Mouse (Mus musculus) neural tube, embryonic 11.5 days (tissue): Measurements from ENCODE around the gene Krt10. TPM values are rescaled to one million over a fixed set of nuclear protein-coding genes. Genes with fewer than 3 reads are reported as not detected.

Experiments used
- ATAC-seq: fragments of 200-750 bp; cut with Nextera tagmentation; 2 replicates; pipeline ENCODE4 v1.8.0; 2017; ENCODE audit warnings: moderate number of reproducible peaks, mild to moderate bottlenecking, moderate TSS enrichment, moderate library complexity; ENCODE audit not compliant: insufficient read depth, low FRiP score, low TSS enrichment
- DNase-seq: peaks from one replicate; pipeline ENCODE4 v3.0.0-alpha.2; 2015; ENCODE audit warnings: low spot score
- H3K27ac ChIP-seq: fragments of 300-500 bp; sonication (generic); 2 replicates; pipeline ENCODE4 v1.5.1; 2014; ENCODE audit warnings: low read depth, mild to moderate bottlenecking, low read length
- H3K27me3 ChIP-seq: fragments of 300-500 bp; sonication (generic); 2 replicates; pipeline ENCODE4 v1.6.1; 2014; ENCODE audit warnings: mild to moderate bottlenecking, low read length, mixed read lengths; ENCODE audit not compliant: control insufficient read depth, insufficient read depth
- H3K36me3 ChIP-seq: fragments of 300-500 bp; sonication (generic); 2 replicates; pipeline ENCODE4 v1.6.1; 2014; ENCODE audit warnings: mild to moderate bottlenecking, low read length, moderate library complexity, mixed read lengths; ENCODE audit not compliant: control insufficient read depth, insufficient read depth
- H3K4me1 ChIP-seq: fragments of 300-500 bp; sonication (generic); 2 replicates; pipeline ENCODE4 v1.6.1; 2014; ENCODE audit warnings: low read length, mixed read lengths; ENCODE audit not compliant: control insufficient read depth, insufficient read depth
- H3K4me2 ChIP-seq: fragments of 300-500 bp; sonication (generic); 2 replicates; pipeline ENCODE4 v1.6.1; 2014; ENCODE audit warnings: low read depth, mild to moderate bottlenecking, moderate library complexity
- H3K4me3 ChIP-seq: fragments of 300-500 bp; sonication (generic); 2 replicates; pipeline ENCODE4 v1.5.1; 2014; ENCODE audit warnings: low read depth, low read length
- H3K9ac ChIP-seq: fragments of 300-500 bp; sonication (generic); 2 replicates; pipeline ENCODE4 v1.6.1; 2014; ENCODE audit warnings: mild to moderate bottlenecking, low read length
- H3K9me3 ChIP-seq: fragments of 300-500 bp; sonication (generic); 2 replicates; pipeline ENCODE4 v1.6.1; 2016; ENCODE audit warnings: low read length; ENCODE audit not compliant: control insufficient read depth
- WGBS: fragments of 180-500 bp; shearing (Covaris S2); extraction: QIAGEN DNeasy Blood & Tissue Kit; methylation state at CpG from one replicate; pipeline ENCODE4 v1.1.7; 2014; 5-methylcytosine and 5-hydroxymethylcytosine counted together
- polyA plus RNA-seq: library from polyadenylated mRNA; unstranded; fragments of >200 nt; fragmentation: Nextera tagmentation; extraction: Ambion mirVana; gene quantifications from 2 replicates; pipeline ENCODE4 v1.2.1, GENCODE M21; 2014

The Krt10 gene
- 22.4 and 23.5 TPM in 2 replicates for polyA plus RNA-seq

DNA sequence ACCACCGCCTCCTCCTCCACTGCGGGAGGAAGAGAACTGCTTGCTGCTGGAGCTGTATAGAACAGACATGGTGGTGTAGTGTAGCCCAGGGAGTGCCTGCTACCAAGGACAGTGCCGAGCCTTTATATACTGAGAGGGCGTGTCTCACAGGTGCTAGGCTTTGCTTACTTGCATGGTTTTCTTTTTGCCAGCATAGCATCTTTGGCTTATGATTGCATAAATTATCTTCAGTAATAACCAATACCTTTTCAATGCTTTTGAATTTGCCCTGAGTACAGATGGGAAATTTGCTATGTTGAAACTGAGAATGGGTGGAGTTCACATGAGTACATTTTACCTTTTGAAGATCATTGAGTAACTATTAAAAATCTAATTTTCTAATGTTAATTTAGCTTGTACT, at the start of gene Krt10:
Krt10 (minus strand) TSS at position 101 of the 400 bp plus-strand sequence.
- Histone ChIP-seq H3K4me3 (no peak within 1 kb of the TSS), H3K27me3 (no peaks in the 10 kb centered on the region), H3K4me1 (peaks cover 6% of the 10 kb centered on the region; the same call in 1 of the 2 replicates), H3K36me3 (no peaks in the 10 kb centered on the region), H3K9me3 (no peaks in the 10 kb centered on the region), H3K9ac (no peak within 1 kb of the TSS), H3K4me2 (no peak within 1 kb of the TSS), H3K27ac (no peak within 1 kb of the TSS)
- DNase-seq (no peak), ATAC-seq (no peak)
- WGBS, result 84% methylated on average over 4 of the region's 4 CpGs

DNA sequence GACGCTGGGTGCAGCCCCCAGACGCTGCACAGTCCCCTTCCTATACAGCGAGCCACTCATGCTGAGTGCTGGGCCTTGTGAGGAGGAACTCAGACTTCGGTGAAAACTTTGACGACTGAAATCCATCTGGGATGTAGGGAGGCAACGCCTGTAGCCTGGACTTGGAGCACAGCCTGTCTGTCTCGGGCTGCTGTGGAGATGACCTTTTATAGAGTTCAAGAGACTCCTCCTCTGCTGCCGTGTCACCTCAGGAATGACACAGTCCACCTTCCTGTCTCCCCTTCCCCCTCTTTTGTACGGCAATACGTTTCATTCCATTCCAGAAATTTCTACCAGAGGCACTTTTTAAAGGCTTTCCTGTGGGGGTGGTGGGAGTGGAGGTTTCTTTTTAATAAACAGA, 48.8 kb upstream of the Krt10 start, which contains the start of gene Krt20:
Krt20 (minus strand) TSS at position 179 of the 400 bp plus-strand sequence.
- no peaks in the 10 kb centered on the region for H3K9me3 ChIP-seq
- no peaks in the 10 kb centered on the region for H3K4me1 ChIP-seq
- no peaks in the 10 kb centered on the region for H3K27me3 ChIP-seq
- no peak for DNase-seq
- H3K27ac ChIP-seq, result no peak within 1 kb of the TSS
- no peak within 1 kb of the TSS for H3K4me2 ChIP-seq
- no peak within 1 kb of the TSS for H3K4me3 ChIP-seq
- ATAC-seq, result no peak
- WGBS, result 58% methylated on average over 10 of the region's 10 CpGs
- no peak within 1 kb of the TSS for H3K9ac ChIP-seq
- H3K36me3 ChIP-seq, result no peaks in the 10 kb centered on the region

DNA sequence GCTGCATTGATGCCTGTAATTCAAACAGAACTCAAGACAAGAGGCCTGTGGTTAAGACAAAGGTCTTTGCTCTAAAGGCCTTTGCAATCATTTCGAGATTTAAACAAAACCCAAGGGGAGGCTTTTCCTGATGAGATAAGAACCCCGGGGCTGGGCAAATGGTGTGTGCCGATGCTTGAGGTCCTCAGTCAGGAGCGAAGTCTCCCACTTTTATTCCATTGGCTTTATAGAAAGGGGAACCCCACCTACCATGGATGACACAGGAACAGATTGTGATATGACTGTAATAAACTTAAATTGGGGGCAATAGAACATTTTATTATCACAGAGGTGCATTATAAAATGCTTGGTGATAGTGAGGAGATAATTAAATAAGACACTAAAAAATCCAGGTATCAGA, 47.5 kb upstream of the Krt10 start:
- Histone ChIP-seq H3K27me3 (no peaks in the 10 kb centered on the region), H3K36me3 (no peaks in the 10 kb centered on the region), H3K4me1 (no peaks in the 10 kb centered on the region), H3K9me3 (no peaks in the 10 kb centered on the region), H3K9ac (no peak overlapping the region), H3K4me2 (no peak overlapping the region), H3K4me3 (no peak overlapping the region), H3K27ac (no peak overlapping the region)
- 81% methylated on average over 4 of the region's 4 CpGs for WGBS
- ATAC-seq (no peak), DNase-seq (no peak)

DNA sequence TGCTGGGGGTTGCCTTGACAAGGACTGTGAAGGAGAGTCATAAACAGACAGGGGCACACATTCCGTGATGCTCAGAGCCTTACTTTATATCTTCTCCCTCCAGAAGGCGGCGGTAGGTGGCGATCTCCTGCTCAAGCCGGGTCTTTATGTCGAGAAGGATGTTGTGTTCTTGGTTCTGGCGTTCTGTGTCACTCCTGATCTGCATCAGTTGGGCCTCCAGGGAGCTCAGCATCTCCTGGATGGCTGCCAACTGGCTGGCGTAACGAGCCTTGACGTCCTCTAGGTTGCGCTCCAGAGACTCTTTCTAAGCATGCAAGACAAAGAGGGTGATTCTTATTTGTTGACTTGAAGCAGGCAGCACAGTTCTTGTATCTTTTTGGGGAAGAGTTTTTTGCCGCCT, 41.5 kb upstream of the Krt10 start:
- Histone ChIP-seq H3K27me3 (no peaks in the 10 kb centered on the region), H3K4me2 (no peak overlapping the region), H3K9me3 (no peaks in the 10 kb centered on the region), H3K36me3 (no peaks in the 10 kb centered on the region), H3K27ac (no peak overlapping the region), H3K4me1 (no peaks in the 10 kb centered on the region), H3K9ac (no peak overlapping the region), H3K4me3 (no peak overlapping the region)
- ATAC-seq (no peak), DNase-seq (peak; percentile 54)
- WGBS, result 60% methylated on average over 12 of the region's 12 CpGs

DNA sequence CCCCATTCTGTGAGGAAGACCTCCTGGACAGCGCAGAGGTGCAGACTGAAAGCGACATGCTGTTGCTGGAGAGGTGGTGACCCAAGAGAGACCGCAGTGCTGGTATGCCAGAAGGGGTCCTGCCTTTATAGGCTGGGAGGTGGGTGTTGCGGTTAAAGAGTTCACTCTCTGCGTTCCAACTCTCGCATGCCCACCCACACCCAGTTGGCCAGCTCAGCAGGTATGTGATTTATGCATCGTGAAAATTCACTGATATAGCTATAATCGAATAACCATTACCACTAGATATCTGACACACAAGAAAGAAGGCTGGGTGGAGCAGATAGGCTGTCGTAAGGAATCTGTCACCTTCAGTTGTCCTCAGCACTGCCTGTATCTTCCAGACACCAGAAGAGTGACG, 33.0 kb upstream of the Krt10 start, which contains the start of gene Krt12:
Krt12 (minus strand) TSS at position 101 of the 400 bp plus-strand sequence.
- no peaks in the 10 kb centered on the region for H3K36me3 ChIP-seq
- H3K27ac ChIP-seq, result no peak within 1 kb of the TSS
- H3K9me3 ChIP-seq, result no peaks in the 10 kb centered on the region
- no peak for DNase-seq
- H3K9ac ChIP-seq, result no peak within 1 kb of the TSS
- H3K27me3 ChIP-seq, result no peaks in the 10 kb centered on the region
- H3K4me3 ChIP-seq, result no peak within 1 kb of the TSS
- no peak within 1 kb of the TSS for H3K4me2 ChIP-seq
- WGBS, result 86% methylated on average over 10 of the region's 10 CpGs
- no peak for ATAC-seq
- H3K4me1 ChIP-seq, result no peaks in the 10 kb centered on the region

DNA sequence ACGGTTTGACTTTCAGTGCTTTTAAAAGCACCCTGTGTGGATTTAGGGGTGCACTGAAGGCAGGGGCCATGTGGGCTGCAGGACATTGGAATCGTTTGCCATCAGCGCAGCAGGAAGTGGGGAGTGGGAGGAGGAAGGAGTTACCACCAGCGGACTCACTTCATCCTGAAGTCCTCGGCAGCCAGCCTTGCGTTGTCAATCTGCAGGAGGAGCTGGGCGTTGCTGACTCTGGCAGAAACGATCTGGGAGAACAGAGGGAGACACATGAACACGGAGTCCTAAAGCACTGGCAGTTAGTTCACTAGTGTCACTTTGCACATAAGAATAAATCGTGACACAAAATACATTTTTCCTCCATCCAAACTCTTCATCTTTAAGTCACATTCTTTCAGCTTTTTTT, 31.4 kb upstream of the Krt10 start:
- Histone ChIP-seq H3K4me2 (no peak overlapping the region), H3K27me3 (no peaks in the 10 kb centered on the region), H3K4me3 (no peak overlapping the region), H3K9me3 (no peaks in the 10 kb centered on the region), H3K4me1 (no peaks in the 10 kb centered on the region), H3K9ac (no peak overlapping the region), H3K27ac (no peak overlapping the region), H3K36me3 (no peaks in the 10 kb centered on the region)
- no peak for ATAC-seq
- DNase-seq, result no peak
- 58% methylated on average over 10 of the region's 10 CpGs for WGBS

DNA sequence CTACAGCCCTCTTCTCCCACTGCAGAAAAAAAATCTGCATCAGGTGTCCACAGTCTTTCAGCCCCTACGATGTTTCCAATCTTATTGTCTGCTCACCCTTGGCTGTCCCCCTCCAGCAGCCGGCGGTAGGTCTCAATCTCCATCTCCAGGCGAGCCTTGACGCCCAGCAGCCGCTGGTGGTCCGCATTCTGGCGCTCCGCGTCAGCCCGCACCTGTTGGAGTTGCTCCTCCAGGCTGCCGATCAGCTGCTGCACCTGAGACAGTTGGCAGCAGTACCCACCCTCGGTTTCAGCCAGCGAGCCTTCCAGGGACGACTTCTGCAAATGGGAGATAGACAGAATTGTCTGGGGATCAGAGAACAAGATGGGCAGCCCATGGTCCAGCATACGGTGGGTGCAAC, 28.7 kb upstream of the Krt10 start:
- DNase-seq (no peak), ATAC-seq (no peak)
- H3K9me3 ChIP-seq, result no peaks in the 10 kb centered on the region
- no peak overlapping the region for H3K4me2 ChIP-seq
- H3K4me3 ChIP-seq, result no peak overlapping the region
- WGBS, result 74% methylated on average over 16 of the region's 16 CpGs
- H3K4me1 ChIP-seq, result no peaks in the 10 kb centered on the region
- H3K36me3 ChIP-seq, result no peaks in the 10 kb centered on the region
- H3K27me3 ChIP-seq, result no peaks in the 10 kb centered on the region
- no peak overlapping the region for H3K9ac ChIP-seq
- H3K27ac ChIP-seq, result no peak overlapping the region

DNA sequence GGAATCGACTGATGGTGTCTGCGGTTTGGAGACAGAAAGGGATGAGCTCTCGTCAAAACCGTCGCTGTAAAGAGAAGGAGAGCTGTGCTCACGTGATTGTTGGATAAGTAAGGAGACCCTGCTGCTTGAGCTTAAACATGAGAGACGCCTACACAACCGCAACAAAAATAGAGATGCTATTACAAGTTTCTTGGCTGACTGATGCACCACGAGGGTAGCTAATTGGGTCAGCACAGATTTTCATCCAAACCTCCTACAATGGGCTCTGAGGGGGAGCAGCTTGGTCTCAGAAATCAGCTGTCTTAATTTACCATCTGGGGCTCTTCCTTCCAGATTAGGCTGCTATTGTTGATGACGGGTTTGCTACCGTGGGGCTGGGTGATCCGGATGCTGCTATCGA, 27.7 kb upstream of the Krt10 start:
- Histone ChIP-seq H3K4me1 (no peaks in the 10 kb centered on the region), H3K4me3 (no peak overlapping the region), H3K9me3 (no peaks in the 10 kb centered on the region), H3K27me3 (no peaks in the 10 kb centered on the region), H3K4me2 (no peak overlapping the region), H3K27ac (no peak overlapping the region), H3K36me3 (no peaks in the 10 kb centered on the region), H3K9ac (no peak overlapping the region)
- no peak for DNase-seq
- ATAC-seq, result no peak
- 88% methylated on average over 13 of the region's 13 CpGs for WGBS

DNA sequence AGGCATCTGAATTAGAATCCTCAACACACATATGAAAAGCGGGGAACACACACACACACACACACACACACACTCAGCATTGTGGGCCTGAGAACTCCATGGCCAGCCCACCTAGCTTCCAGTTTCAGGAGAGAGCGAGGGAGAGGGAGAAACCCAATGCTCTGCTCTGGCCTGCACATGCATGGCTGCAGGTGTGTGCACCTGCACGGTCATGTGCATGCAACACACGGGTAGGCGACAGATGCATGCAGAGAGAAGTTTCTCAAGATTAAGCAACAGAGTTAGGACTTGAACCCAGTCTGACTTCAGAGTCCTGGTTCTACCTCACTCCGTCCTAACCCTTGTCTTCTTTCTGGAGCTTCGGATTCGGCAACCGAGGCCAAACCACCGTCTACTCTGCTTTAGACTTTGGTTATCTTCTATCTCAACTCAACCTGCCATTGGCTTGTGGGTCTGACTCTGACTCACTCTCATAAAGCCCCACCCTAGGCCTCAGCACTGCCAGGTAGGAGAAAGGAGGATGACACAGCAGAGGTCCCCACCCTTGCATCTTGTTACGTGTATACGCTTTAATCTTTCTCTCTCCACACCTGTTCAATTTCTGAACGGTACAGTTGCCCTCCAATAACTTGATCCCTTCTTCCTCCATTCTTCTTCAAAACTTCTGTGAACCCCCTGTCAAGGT, 25.4 kb upstream of the Krt10 start:
- H3K27me3 ChIP-seq, result no peaks in the 10 kb centered on the region
- H3K4me2 ChIP-seq, result no peak overlapping the region
- DNase-seq (no peak), ATAC-seq (no peak)
- H3K9me3 ChIP-seq, result no peaks in the 10 kb centered on the region
- H3K9ac ChIP-seq, result no peak overlapping the region
- no peak overlapping the region for H3K27ac ChIP-seq
- no peaks in the 10 kb centered on the region for H3K36me3 ChIP-seq
- no peaks in the 10 kb centered on the region for H3K4me1 ChIP-seq
- 91% methylated on average over 13 of the region's 13 CpGs for WGBS
- no peak overlapping the region for H3K4me3 ChIP-seq
